Mouse (Mus musculus) monocyte, adult 59 days (primary cell): ENCODE data around the gene Apol10a. TPM values are rescaled to one million over a fixed set of nuclear protein-coding genes. Genes with fewer than 3 reads are reported as not detected.

Experiments used
- total RNA-seq, 2 experiments: library from RNA; stranded (reverse); gene quantifications; one replicate each; pipeline ENCODE4 v1.2.4; 2023

Apol10a gene
- not detected for total RNA-seq

GRCm38 (mm10) chr15:77476693-77477092 is at the start of gene Apol10a:
Apol10a (plus strand) TSS chr15:77477047.

GRCm38 (mm10) chr15:77447392-77447791 is 29.5 kb upstream of the Apol10a start, which contains the start of gene Apol7b:
Apol7b (minus strand) TSS chr15:77447492.

GRCm38 (mm10) chr15:77507966-77508365 is 31.1 kb downstream of the Apol10a start, which contains the start of gene Apol11a:
Apol11a (plus strand) TSS chr15:77508271.

GRCm38 (mm10) chr15:77533216-77533615 is 56.4 kb downstream of the Apol10a start, which contains the start of gene Apol7c:
Apol7c (minus strand) TSS chr15:77533316.

Other genes with a start within 250 kb of the Apol10a start
- 1 to 10 TPM; 2.1 to 3.6 TPM for gene Rbfox2, start 170.0 kb upstream of the Apol10a start, total RNA-seq
- not detected for gene Apol7a, start 77.9 kb upstream of the Apol10a start, total RNA-seq
- not detected for gene Apol9a, start 65.9 kb upstream of the Apol10a start, total RNA-seq
- gene Apol7b, start 29.6 kb upstream of the Apol10a start, total RNA-seq, result not detected
- not detected for gene Apol11a, start 31.2 kb downstream of the Apol10a start, total RNA-seq
- gene Apol7c, start 56.3 kb downstream of the Apol10a start, total RNA-seq, result 10 to 100 TPM; 12.9 to 19.1 TPM
- gene 1700025B11Rik, start 84.8 kb downstream of the Apol10a start, total RNA-seq, result not detected
- gene Apol10b, start 119.1 kb downstream of the Apol10a start, total RNA-seq, result under 1 TPM; 0.55 to 0.82 TPM
- not detected for gene Gm36245, start 122.2 kb downstream of the Apol10a start, total RNA-seq
- gene Apol11b, start 166.2 kb downstream of the Apol10a start, total RNA-seq, result not detected
- under 1 TPM; 0.39 to 0.94 TPM for gene Apol7e, start 221.8 kb downstream of the Apol10a start, total RNA-seq